Comparison of ENCODE assay signal across 9 mouse cellular contexts in genomic region chr2:75661106-75661505, GRCm38 (mm10). TPM values are rescaled to one million over a fixed set of nuclear protein-coding genes. Genes with fewer than 3 reads are reported as not detected.
DNase-seq lines count a peak whose midpoint lies in the region; ATAC-seq and TF ChIP-seq lines count a peak whose summit lies in the region.
"Had no signal": no experiment of that assay in that cellular context is flagged by ENCODE, and none has a peak within 500 bp of the region (broad histone marks: within the 10 kb centered on the region; RNA-seq: fewer than 3 reads in every experiment).

No protein-coding gene starts in this region.

- 44% methylated on average over 2 of the region's 2 CpGs for WGBS in hindbrain, embryonic 11.5 days
- WGBS in liver, postnatal 0 days (ENCODE audit: insufficient replicate concordance): 23% methylated on average over 2 of the region's 2 CpGs

- peak overlapping the region; percentile 91 to 95 for H3K4me3 ChIP-seq in ES-E14 (ENCODE audit: insufficient read depth in 1 of 2, low read depth in 1 of 2, low read length in 2 of 2, poor library complexity in 1 of 2, severe bottlenecking in 1 of 2)
- peak overlapping the region; percentile 95 for H3K4me3 ChIP-seq in hindbrain, embryonic 11.5 days (ENCODE audit: low read depth, low read length)
- H3K4me3 ChIP-seq in liver, postnatal 0 days (ENCODE audit: low read depth, low read length): peak overlapping the region; percentile 97

- peak overlapping the region; percentile 65 for H3K4me2 ChIP-seq in hindbrain, embryonic 11.5 days (replicated peaks; ENCODE audit: low read depth, low read length)
- H3K4me2 ChIP-seq in liver, postnatal 0 days (ENCODE audit: low read depth, low read length): peak overlapping the region; percentile 84

- H3K9me3 ChIP-seq in ES-E14 (ENCODE audit: control insufficient read depth, insufficient read depth, low read depth, low read length): no peaks in the 10 kb centered on the region
- H3K9me3 ChIP-seq in hindbrain, embryonic 11.5 days (ENCODE audit: control insufficient read depth, low read length): no peaks in the 10 kb centered on the region
- H3K9me3 ChIP-seq in liver, postnatal 0 days (ENCODE audit: low read length): no peaks in the 10 kb centered on the region

- no peak for ATAC-seq in hindbrain, embryonic 11.5 days (ENCODE audit: low FRiP score)
- ATAC-seq in liver, postnatal 0 days: no peak

- no peak for TF ChIP-seq CTCF in liver, postnatal 0 days (IDR thresholded peaks at IDR 0.05; ENCODE audit: low read depth)

- H3K4me1 ChIP-seq in ES-E14 (ENCODE audit: control insufficient read depth in 2 of 2, insufficient read depth in 2 of 2, low read length in 2 of 2, poor library complexity in 1 of 2): peaks cover 5 to 7% of the 10 kb centered on the region in 2 experiments; a peak in 2 of 4 replicates
- H3K4me1 ChIP-seq in hindbrain, embryonic 11.5 days (replicated peaks; ENCODE audit: control insufficient read depth, insufficient read depth, low read length): peaks cover 3% of the 10 kb centered on the region; the same call in 1 of the 2 replicates
- H3K4me1 ChIP-seq in liver, postnatal 0 days (ENCODE audit: insufficient read depth): peaks cover 14% of the 10 kb centered on the region

- peak overlapping the region; percentile 49; the same call in 1 of the 2 replicates for H3K27ac ChIP-seq in ES-E14 (ENCODE audit: insufficient read depth, low read depth, low read length, poor library complexity, severe bottlenecking)
- no peak overlapping the region for H3K27ac ChIP-seq in hindbrain, embryonic 11.5 days (ENCODE audit: low read depth, low read length)
- no peak overlapping the region; the same call in 1 of the 2 replicates for H3K27ac ChIP-seq in liver, postnatal 0 days (ENCODE audit: low read depth)

- H3K9ac ChIP-seq in ES-E14 (ENCODE audit: insufficient read depth, low read depth, low read length, poor library complexity, severe bottlenecking): peak overlapping the region; percentile 100; the same call in 1 of the 2 replicates
- H3K9ac ChIP-seq in hindbrain, embryonic 11.5 days (ENCODE audit: low read depth, low read length): 0 out of 2 replicates have a peak overlapping the region, but pooled peaks have one; percentile 15
- peak overlapping the region; percentile 99 for H3K9ac ChIP-seq in liver, postnatal 0 days (replicated peaks)

- in situ Hi-C loops in ES-E14 (cut with MboI; ENCODE audit: low sequenced_read_pairs in 2 of 2, unreplicated experiment in 2 of 2): no loop called here

- no peaks in the 10 kb centered on the region for H3K27me3 ChIP-seq in hindbrain, embryonic 11.5 days (ENCODE audit: control insufficient read depth, insufficient read depth, low read length)
- no peaks in the 10 kb centered on the region for H3K27me3 ChIP-seq in liver, postnatal 0 days (ENCODE audit: insufficient read depth, low read length)

- H3K36me3 ChIP-seq in ES-E14 (ENCODE audit: control insufficient read depth, insufficient read depth, low read length, poor library complexity, severe bottlenecking): peaks cover 24% of the 10 kb centered on the region
- peaks cover 15% of the 10 kb centered on the region for H3K36me3 ChIP-seq in hindbrain, embryonic 11.5 days (ENCODE audit: control insufficient read depth, insufficient read depth, low read length)
- peaks cover 39% of the 10 kb centered on the region for H3K36me3 ChIP-seq in liver, postnatal 0 days (replicated peaks; ENCODE audit: insufficient read depth, low read length)

- TF ChIP-seq EP300 in liver, postnatal 0 days (IDR thresholded peaks at IDR 0.05; ENCODE audit: low read depth): no peak

- DNase-seq in heart, adult 11 months: peak; percentile 70
- no peak for DNase-seq in heart, postnatal 4 days
- no peak for DNase-seq in ES-E14 (ENCODE audit: low read depth, low spot score)
- no peak for DNase-seq in hindbrain, embryonic 11.5 days (ENCODE audit: low spot score)
- DNase-seq in liver, postnatal 0 days: no peak
- no peak for DNase-seq in left cerebral cortex, adult 9 months (ENCODE audit: low spot score in 2 of 2)
- no peak for DNase-seq in cerebellum, postnatal 10 days
- DNase-seq in right cerebral cortex, postnatal 25 days: no peak
- DNase-seq: adrenal gland, postnatal 36 days had no signal

TF ChIP-seq in ES-E14, 5 proteins besides CTCF, POLR2A, EP300 and RAD21:
- TF ChIP-seq ZNF384 (IDR thresholded peaks at IDR 0.05; ENCODE audit: low read depth, low read length) (no peak), HCFC1 (IDR thresholded peaks at IDR 0.05; ENCODE audit: borderline replicate concordance, insufficient read depth, low read length) (no peak), CHD2 (IDR thresholded peaks at IDR 0.05; ENCODE audit: low read depth, low read length) (no peak), MAFK (IDR thresholded peaks at IDR 0.05; ENCODE audit: insufficient read depth, low read depth, low read length) (no peak), ZC3H11A (IDR thresholded peaks at IDR 0.05; ENCODE audit: borderline replicate concordance, low read depth, low read length) (no peak)
TF ChIP-seq in ES-E14: peak in this region for 0.

RNA-seq across cellular contexts. Expression of gene Hnrnpa3, which starts 2.0 kb away (rescaled TPM):
- 100 to 1,000 TPM; 504 to 509 TPM for total RNA-seq in heart, postnatal 4 days (2021)
- 101 and 166 TPM in 2 replicates for total RNA-seq in ES-E14 (2012; rRNA removed)
- polyA plus RNA-seq in hindbrain, embryonic 11.5 days (2014; fragmentation: Nextera tagmentation; extraction: Ambion mirVana): 304 and 320 TPM in 2 replicates
- 86.9 and 90.7 TPM in 2 replicates for polyA plus RNA-seq in liver, postnatal 0 days (2015; fragmentation: Nextera tagmentation; extraction: Ambion mirVana)

RNA-seq across cellular contexts. Expression of gene Nfe2l2, which starts 43.3 kb away (rescaled TPM):
- total RNA-seq in heart, postnatal 4 days (2021): 10 to 100 TPM; 53.2 to 54.5 TPM
- 19.8 and 28.4 TPM in 2 replicates for total RNA-seq in ES-E14 (2012; rRNA removed)
- 28.4 and 28.5 TPM in 2 replicates for polyA plus RNA-seq in hindbrain, embryonic 11.5 days (2014; fragmentation: Nextera tagmentation; extraction: Ambion mirVana)
- polyA plus RNA-seq in liver, postnatal 0 days (2015; fragmentation: Nextera tagmentation; extraction: Ambion mirVana): 58.7 and 59.4 TPM in 2 replicates

Comparison
In these comparisons a context has a peak if more than half of its experiments do, and no peak if none do; other contexts are left out.
1. H3K9ac ChIP-seq: peak in every context shown above with its lines; median percentile 100 in ES-E14; 99 in liver, postnatal 0 days; 15 in hindbrain, embryonic 11.5 days.